Mouse (Mus musculus) liver, adult 2 months (tissue): Measurements from ENCODE around the gene Sptbn2. TPM values are rescaled to one million over a fixed set of nuclear protein-coding genes. Genes with fewer than 3 reads are reported as not detected.

Source experiments
- DNase-seq: peaks from one replicate; pipeline ENCODE4 v3.0.0-alpha.2; 2011; ENCODE audit warnings: low read depth, low spot score; ENCODE audit errors: extremely low read depth
- H3K27ac ChIP-seq: fragments of 200-500 bp; replicated peaks from 2 replicates; pipeline ENCODE4 v1.5.1; 2012; ENCODE audit warnings: low read depth, mild to moderate bottlenecking, control low read depth, inconsistent platforms, low read length; ENCODE audit not compliant: insufficient read depth
- H3K27me3 ChIP-seq: fragments of 200-500 bp; 2 replicates; pipeline ENCODE4 v1.6.1; 2012; ENCODE audit warnings: mild to moderate bottlenecking, moderate library complexity, low read length, inconsistent platforms; ENCODE audit not compliant: control insufficient read depth, insufficient read depth
- H3K36me3 ChIP-seq: fragments of 200-500 bp; 2 replicates; pipeline ENCODE4 v1.6.1; 2012; ENCODE audit warnings: low read length, inconsistent platforms; ENCODE audit not compliant: control insufficient read depth, insufficient read depth
- H3K4me1 ChIP-seq: fragments of 200-500 bp; 2 replicates; pipeline ENCODE4 v1.6.1; 2011; ENCODE audit warnings: low read length; ENCODE audit not compliant: control insufficient read depth, insufficient read depth
- H3K4me3 ChIP-seq: fragments of 200-500 bp; 2 replicates; pipeline ENCODE4 v1.5.1; 2011; ENCODE audit warnings: low read depth, mild to moderate bottlenecking, control low read depth, low read length, moderate library complexity; ENCODE audit not compliant: insufficient read depth
- H3K79me2 ChIP-seq: fragments of 200-500 bp; 2 replicates; pipeline ENCODE4 v1.6.1; 2012; ENCODE audit warnings: inconsistent platforms, mild to moderate bottlenecking, low read length, moderate library complexity; ENCODE audit not compliant: control insufficient read depth, insufficient read depth
- H3K9ac ChIP-seq: fragments of 200-500 bp; 2 replicates; pipeline ENCODE4 v1.6.1; 2012; ENCODE audit warnings: low read depth, mild to moderate bottlenecking, control low read depth, inconsistent platforms, low read length
- CTCF ChIP-seq: fragments of 200-500 bp; IDR thresholded peaks from 2 replicates; pipeline ENCODE4 v1.5.1; 2011; ENCODE audit warnings: low read depth, low read length, control low read depth
- POLR2A ChIP-seq: fragments of 200-500 bp; IDR thresholded peaks from 2 replicates; pipeline ENCODE4 v1.6.1; 2011; ENCODE audit warnings: low read length, control low read depth; ENCODE audit not compliant: insufficient read depth; ENCODE audit errors: extremely low read depth
- WGBS: fragments of 180-500 bp; shearing (Covaris S2); methylation state at CpG from one replicate; pipeline ENCODE4 v1.1.7; 2018; 5-methylcytosine and 5-hydroxymethylcytosine counted together
- polyA plus RNA-seq: library from polyadenylated mRNA; depleted of rRNA; stranded (reverse); fragments of >200 nt; gene quantifications from 2 replicates; pipeline ENCODE4 v1.2.3, GENCODE M21; 2012
- total RNA-seq: library from RNA; depleted of rRNA; stranded (reverse); fragments of >200 nt; gene quantifications from 2 replicates; pipeline ENCODE4 v1.2.3, GENCODE M21; 2014

Gene Sptbn2
- total and polyA plus RNA-seq, 2 experiments, result 12.9 to 36.7 TPM

DNA sequence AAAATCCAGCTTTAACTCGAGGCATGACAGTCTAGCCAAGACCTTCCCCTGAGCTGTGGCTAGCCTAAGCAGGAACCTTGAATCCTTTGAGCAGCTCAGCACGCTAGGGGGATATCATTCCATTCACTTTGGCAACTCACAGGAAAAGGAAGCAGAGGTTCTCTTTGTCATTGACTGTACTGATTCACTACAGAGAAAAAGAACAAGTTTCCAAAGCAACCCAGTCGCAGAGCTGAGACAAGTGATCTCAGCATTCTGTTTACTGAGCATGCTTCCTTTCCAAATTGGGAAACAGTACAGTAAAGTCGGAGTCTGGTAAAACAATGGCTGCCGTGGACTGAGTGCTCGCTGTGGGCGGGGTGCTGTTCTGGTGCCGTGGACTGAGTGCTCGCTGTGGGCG is 2.2 kb upstream of the Sptbn2 start:
- no peak for TF ChIP-seq CTCF
- TF ChIP-seq POLR2A, result no peak
- H3K36me3 ChIP-seq, result peaks cover 4% of the 10 kb centered on the region; the same call in 1 of the 2 replicates
- no peaks in the 10 kb centered on the region for H3K79me2 ChIP-seq
- WGBS, result 77% methylated on average over 10 of the region's 10 CpGs
- no peak overlapping the region for H3K27ac ChIP-seq
- no peak overlapping the region for H3K4me3 ChIP-seq
- H3K9ac ChIP-seq, result no peak overlapping the region
- no peaks in the 10 kb centered on the region for H3K27me3 ChIP-seq
- H3K4me1 ChIP-seq, result no peaks in the 10 kb centered on the region
- no peak for DNase-seq

DNA sequence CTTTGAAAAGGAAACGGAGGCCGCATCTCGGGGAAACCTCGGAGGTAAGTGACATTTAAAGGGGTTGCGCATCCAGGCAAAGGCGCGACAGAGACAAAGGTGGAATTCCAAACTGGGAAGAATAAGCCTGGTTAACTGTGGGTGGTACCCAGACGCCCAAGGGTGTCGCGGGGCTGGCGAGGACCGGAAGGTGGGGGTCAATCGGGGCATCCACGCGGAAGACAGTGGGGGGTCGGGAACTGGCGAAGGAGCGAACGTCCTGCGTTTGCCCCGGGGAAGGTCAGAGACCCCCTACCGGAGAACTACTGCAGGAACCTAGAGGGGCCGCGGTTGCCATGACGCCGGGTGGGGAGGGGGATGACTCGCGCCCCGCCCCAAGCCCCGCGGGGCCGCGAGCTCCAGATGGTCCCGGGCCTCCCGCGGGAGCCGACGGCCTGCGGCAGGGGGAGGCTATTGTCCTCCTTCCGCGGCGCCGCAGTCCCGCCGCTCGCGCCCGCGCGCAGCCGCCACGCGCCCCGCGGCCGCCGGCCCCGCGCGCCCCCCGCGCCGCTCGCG is 711 bp downstream of the Sptbn2 start:
- Histone ChIP-seq H3K36me3 (peaks cover 4% of the 10 kb centered on the region; the same call in 1 of the 2 replicates), H3K27ac (no peak overlapping the region), H3K9ac (peak overlapping the region; percentile 87), H3K4me1 (peaks cover 5% of the 10 kb centered on the region; the same call in 1 of the 2 replicates), H3K4me3 (peak overlapping the region; percentile 43; the same call in 1 of the 2 replicates), H3K79me2 (peaks cover 3% of the 10 kb centered on the region; the same call in 1 of the 2 replicates), H3K27me3 (no peaks in the 10 kb centered on the region)
- TF ChIP-seq CTCF, result no peak
- no peak for TF ChIP-seq POLR2A
- DNase-seq, result no peak
- WGBS, result 8% methylated on average over 56 of the region's 65 CpGs

DNA sequence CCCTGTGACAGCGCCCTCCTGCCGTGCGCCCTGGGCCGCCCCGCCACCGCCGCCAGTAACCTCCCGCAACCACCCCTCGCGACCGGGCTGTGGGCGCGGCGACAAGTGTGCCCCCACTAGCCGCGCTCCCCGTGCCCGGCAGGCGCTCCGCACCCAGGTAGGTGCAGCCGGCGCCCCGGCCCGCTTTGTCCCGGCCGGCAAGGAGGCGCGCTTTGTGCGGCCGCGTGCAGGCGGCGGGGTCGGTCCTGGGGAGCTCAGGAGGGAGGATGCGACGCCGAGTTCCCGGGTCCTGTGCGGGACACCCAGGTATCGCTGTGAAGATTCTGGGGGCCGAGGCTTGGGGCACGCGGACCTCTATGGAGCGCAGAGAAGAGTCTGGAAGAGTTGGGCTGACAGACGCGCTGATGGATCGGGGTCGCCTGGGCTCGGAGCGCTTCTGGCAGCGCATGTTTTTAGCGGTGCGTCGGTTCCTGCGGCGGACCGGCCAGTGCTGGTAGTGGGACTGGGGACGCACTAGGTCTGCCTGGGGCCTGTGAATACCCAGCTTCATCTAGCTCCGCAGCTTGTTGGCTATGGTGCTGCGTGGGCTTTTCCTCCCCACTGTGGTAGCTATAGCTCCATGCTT is 1.3 kb downstream of the Sptbn2 start:
- Histone ChIP-seq H3K27me3 (no peaks in the 10 kb centered on the region), H3K9ac (peak overlapping the region; percentile 87), H3K4me3 (peak overlapping the region; percentile 43; the same call in 1 of the 2 replicates), H3K27ac (no peak overlapping the region), H3K4me1 (peaks cover 9% of the 10 kb centered on the region), H3K36me3 (peaks cover 4% of the 10 kb centered on the region; the same call in 1 of the 2 replicates), H3K79me2 (peaks cover 3% of the 10 kb centered on the region; the same call in 1 of the 2 replicates)
- TF ChIP-seq POLR2A (no peak), CTCF (no peak)
- no peak for DNase-seq
- 6% methylated on average over 59 of the region's 60 CpGs for WGBS

DNA sequence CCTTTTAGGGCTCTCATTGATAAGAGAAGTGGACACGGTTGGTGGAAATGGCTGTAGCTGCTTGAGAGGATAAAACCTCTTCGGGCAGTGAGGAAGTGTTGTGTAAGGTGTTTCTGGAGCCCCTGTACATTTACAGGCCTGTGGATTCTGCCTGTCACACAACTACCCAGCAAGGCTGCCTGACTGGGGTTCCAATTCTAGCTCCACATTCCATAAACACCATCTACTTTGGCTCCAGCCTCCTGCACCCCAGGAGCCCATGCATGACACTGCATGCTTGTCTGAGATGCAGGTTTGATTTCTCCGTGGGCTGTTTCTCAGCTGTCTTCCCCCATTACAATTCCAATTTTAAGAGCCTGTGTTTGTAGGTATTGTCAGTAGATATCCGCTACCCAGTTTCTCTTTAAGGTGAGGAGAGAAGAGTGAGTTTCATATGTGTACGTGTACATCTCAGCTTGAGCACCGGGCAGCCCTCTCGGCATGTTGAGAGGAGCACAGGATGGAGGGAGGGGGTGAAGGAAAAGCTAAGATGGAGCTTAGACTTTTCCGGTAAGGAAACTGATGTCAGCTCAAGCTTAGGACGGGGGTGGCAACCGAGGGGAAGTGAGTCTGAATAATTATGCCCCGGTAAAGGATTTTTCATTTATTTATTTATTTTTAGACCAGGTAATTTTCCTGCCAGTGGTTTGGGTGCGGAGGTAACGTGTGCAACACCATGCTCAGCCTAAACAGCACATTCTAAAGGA is 2.0 kb downstream of the Sptbn2 start:
- peaks cover 7% of the 10 kb centered on the region; the same call in 1 of the 2 replicates for H3K79me2 ChIP-seq
- H3K27ac ChIP-seq, result no peak overlapping the region
- peaks cover 16% of the 10 kb centered on the region for H3K4me1 ChIP-seq
- H3K9ac ChIP-seq, result no peak overlapping the region
- H3K4me3 ChIP-seq, result no peak overlapping the region
- H3K36me3 ChIP-seq, result peaks cover 4% of the 10 kb centered on the region; the same call in 1 of the 2 replicates
- TF ChIP-seq POLR2A (no peak), CTCF (no peak)
- no peaks in the 10 kb centered on the region for H3K27me3 ChIP-seq
- WGBS, result 66% methylated on average over 13 of the region's 13 CpGs
- no peak for DNase-seq

DNA sequence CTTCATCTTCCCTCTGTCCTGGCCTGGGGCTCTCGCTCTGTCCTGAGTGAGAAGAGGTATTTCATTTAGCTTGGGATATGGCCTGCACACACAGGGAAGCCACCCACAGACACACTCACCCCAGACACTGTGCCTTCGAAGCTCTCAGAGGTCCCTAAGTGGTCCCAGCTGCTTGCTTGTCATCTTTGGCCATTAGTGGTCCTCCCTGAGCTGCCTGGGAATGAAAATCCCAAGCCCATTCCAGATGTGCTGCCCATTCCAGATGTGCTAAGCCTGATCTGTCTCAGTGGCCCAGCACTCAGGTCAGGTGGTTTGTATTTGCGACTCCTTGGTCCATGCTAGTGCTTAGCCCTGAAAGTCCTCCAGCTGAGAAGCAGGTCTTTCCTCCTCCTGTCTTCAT is 2.9 kb downstream of the Sptbn2 start:
- TF ChIP-seq POLR2A (no peak), CTCF (no peak)
- no peak for DNase-seq
- no peaks in the 10 kb centered on the region for H3K27me3 ChIP-seq
- H3K27ac ChIP-seq, result no peak overlapping the region
- peaks cover 19% of the 10 kb centered on the region for H3K4me1 ChIP-seq
- H3K36me3 ChIP-seq, result peaks cover 4% of the 10 kb centered on the region; the same call in 1 of the 2 replicates
- 90% methylated on average over 3 of the region's 3 CpGs for WGBS
- H3K4me3 ChIP-seq, result no peak overlapping the region
- peaks cover 7% of the 10 kb centered on the region; the same call in 1 of the 2 replicates for H3K79me2 ChIP-seq
- H3K9ac ChIP-seq, result no peak overlapping the region
